Mouse (Mus musculus) embryonic facial prominence, embryonic 12.5 days (tissue): ENCODE measurements around the gene Igfn1. TPM values are rescaled to one million over a fixed set of nuclear protein-coding genes. Genes with fewer than 3 reads are reported as not detected.

Source experiments
- ATAC-seq: fragments of 200-750 bp; cut with Nextera tagmentation; 2 replicates; pipeline ENCODE4 v1.8.0; 2017; ENCODE audit not compliant: insufficient number of reproducible peaks, insufficient read depth, low FRiP score, low TSS enrichment
- H3K27ac ChIP-seq: fragments of 300-500 bp; sonication (generic); 2 replicates; pipeline ENCODE4 v1.5.1; 2016; ENCODE audit warnings: mild to moderate bottlenecking
- H3K27me3 ChIP-seq: fragments of 300-500 bp; sonication (generic); 2 replicates; pipeline ENCODE4 v1.6.1; 2016; ENCODE audit warnings: mild to moderate bottlenecking, moderate library complexity
- H3K36me3 ChIP-seq: fragments of 300-500 bp; sonication (generic); 2 replicates; pipeline ENCODE4 v1.6.1; 2016; ENCODE audit warnings: mild to moderate bottlenecking
- H3K4me1 ChIP-seq: fragments of 300-500 bp; sonication (generic); 2 replicates; pipeline ENCODE4 v1.6.1; 2016
- H3K4me2 ChIP-seq: fragments of 300-500 bp; sonication (generic); replicated peaks from 2 replicates; pipeline ENCODE4 v1.6.1; 2016; ENCODE audit warnings: mild to moderate bottlenecking, moderate library complexity
- H3K4me3 ChIP-seq: fragments of 300-500 bp; sonication (generic); 2 replicates; pipeline ENCODE4 v1.5.1; 2016; ENCODE audit warnings: mild to moderate bottlenecking
- H3K9ac ChIP-seq: fragments of 300-500 bp; sonication (generic); 2 replicates; pipeline ENCODE4 v1.6.1; 2016; ENCODE audit warnings: mild to moderate bottlenecking, moderate library complexity
- H3K9me3 ChIP-seq: fragments of 300-500 bp; sonication (generic); 2 replicates; pipeline ENCODE4 v1.6.1; 2016; ENCODE audit warnings: mild to moderate bottlenecking, moderate library complexity
- WGBS: fragments of 180-500 bp; shearing (Covaris S2); methylation state at CpG from one replicate; pipeline ENCODE4 v1.1.7; 2016; 5-methylcytosine and 5-hydroxymethylcytosine counted together
- polyA plus RNA-seq: library from polyadenylated mRNA; unstranded; fragments of >200 nt; fragmentation: Nextera tagmentation; extraction: Ambion mirVana; gene quantifications from 2 replicates; pipeline ENCODE4 v1.2.1, GENCODE M21; 2016

Igfn1 gene
- polyA plus RNA-seq, 1 experiment from 2014 or later = 0.09 TPM

DNA sequence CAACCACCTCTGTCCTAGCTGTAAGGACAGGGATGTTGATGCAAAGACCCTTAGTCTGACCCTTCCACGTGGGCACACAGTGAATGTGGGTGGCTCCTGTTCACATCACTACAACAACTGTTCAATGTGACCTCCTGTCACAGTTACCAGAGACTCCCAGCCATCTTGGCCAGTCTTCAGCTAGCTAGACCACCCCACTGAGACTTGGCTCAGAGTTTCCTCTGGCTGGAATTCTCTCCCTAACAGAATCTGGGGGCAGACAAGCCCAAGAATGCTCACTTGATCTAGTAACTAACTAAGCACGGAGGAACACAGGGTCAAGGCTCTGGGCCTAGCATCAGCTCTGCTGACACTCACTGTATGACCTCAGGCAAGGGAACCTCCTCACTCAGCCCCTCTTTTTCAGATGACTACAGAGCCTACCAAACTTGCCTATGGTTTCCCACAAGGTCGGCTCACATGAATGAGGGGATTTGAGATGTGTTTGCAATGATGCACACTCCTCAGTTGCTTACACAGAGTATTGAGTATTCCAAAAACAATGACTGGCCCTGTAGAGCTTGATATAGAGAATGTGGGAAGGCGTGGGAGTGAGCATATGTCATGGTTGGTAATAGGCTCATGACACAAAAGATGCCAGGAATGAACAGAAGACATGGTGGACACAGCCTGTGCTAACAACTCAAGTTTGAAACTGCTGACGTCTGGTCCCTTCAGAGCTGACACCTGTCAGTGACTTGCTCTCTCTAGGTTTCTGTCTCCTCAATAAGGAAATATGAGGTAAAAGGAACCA, 32.8 kb upstream of the Igfn1 start:
- no peak for ATAC-seq
- Histone ChIP-seq H3K4me3 (no peak overlapping the region), H3K9me3 (no peaks in the 10 kb centered on the region), H3K4me1 (peaks cover 15% of the 10 kb centered on the region), H3K4me2 (no peak overlapping the region), H3K27ac (no peak overlapping the region), H3K36me3 (peaks cover 17% of the 10 kb centered on the region), H3K27me3 (0 out of 2 replicates have a peak, but pooled peaks cover 3% of the 10 kb centered on the region), H3K9ac (no peak overlapping the region)
- WGBS = 78% methylated on average over 5 of the region's 5 CpGs

DNA sequence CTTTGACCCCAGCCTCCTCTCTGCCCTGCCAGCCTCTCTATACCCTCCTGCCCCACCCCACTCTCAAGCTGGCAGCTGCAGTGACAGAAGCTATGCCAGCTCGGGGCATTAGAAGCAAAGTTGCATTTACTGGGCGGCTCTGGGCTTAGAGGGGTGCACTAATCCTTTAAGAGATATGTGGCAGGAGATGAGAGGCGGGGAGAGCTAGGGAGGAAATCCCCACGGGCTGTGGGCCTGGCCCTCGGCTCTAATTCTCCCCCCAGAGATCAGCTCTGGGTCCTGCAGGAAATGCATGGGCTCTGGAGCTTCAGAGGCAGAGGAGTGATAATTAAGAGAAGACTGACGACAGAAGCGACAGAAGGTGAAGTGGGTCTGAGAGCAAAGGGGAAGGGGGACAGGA, 26.8 kb upstream of the Igfn1 start:
- Histone ChIP-seq H3K4me1 (peaks cover 7% of the 10 kb centered on the region; the same call in 1 of the 2 replicates), H3K27ac (no peak overlapping the region), H3K27me3 (no peaks in the 10 kb centered on the region), H3K4me2 (no peak overlapping the region), H3K9me3 (no peaks in the 10 kb centered on the region), H3K9ac (no peak overlapping the region), H3K36me3 (peaks cover 73% of the 10 kb centered on the region), H3K4me3 (no peak overlapping the region)
- no peak for ATAC-seq
- 69% methylated on average over 7 of the region's 7 CpGs for WGBS

GRCm38 (mm10) chr1:136031697-136032096, 25.6 kb upstream of the Igfn1 start:
- Histone ChIP-seq H3K4me1 (peaks cover 7% of the 10 kb centered on the region; the same call in 1 of the 2 replicates), H3K4me2 (no peak overlapping the region), H3K9ac (no peak overlapping the region), H3K36me3 (peaks cover 85% of the 10 kb centered on the region), H3K27me3 (no peaks in the 10 kb centered on the region), H3K4me3 (no peak overlapping the region), H3K27ac (no peak overlapping the region), H3K9me3 (no peaks in the 10 kb centered on the region)
- WGBS = 76% methylated on average over 7 of the region's 8 CpGs
- ATAC-seq = no peak

- Histone ChIP-seq H3K27ac (no peak overlapping the region), H3K4me3 (no peak overlapping the region), H3K36me3 (peaks cover 95% of the 10 kb centered on the region), H3K9ac (no peak overlapping the region), H3K4me2 (no peak overlapping the region), H3K4me1 (peaks cover 7% of the 10 kb centered on the region; the same call in 1 of the 2 replicates), H3K9me3 (no peaks in the 10 kb centered on the region), H3K27me3 (no peaks in the 10 kb centered on the region)
- ATAC-seq = no peak
- 52% methylated on average over 7 of the region's 7 CpGs for WGBS
Measured at GRCm38 (mm10) chr1:136030201-136030600, 24.1 kb upstream of the Igfn1 start.

- H3K4me2 ChIP-seq = peak overlapping the region; percentile 75
- H3K27me3 ChIP-seq = no peaks in the 10 kb centered on the region
- peak overlapping the region; percentile 89 for H3K27ac ChIP-seq
- H3K36me3 ChIP-seq = peaks cover 37% of the 10 kb centered on the region
- WGBS = 3% methylated on average over 24 of the region's 24 CpGs
- peak overlapping the region; percentile 76 for H3K4me3 ChIP-seq
- peak; percentile 19; the same call in 1 of the 2 replicates for ATAC-seq
- peaks cover 14% of the 10 kb centered on the region for H3K4me1 ChIP-seq
- no peaks in the 10 kb centered on the region for H3K9me3 ChIP-seq
- peak overlapping the region; percentile 85 for H3K9ac ChIP-seq
Measured at GRCm38 (mm10) chr1:136018390-136019189, 12.4 kb upstream of the Igfn1 start.

GRCm38 (mm10) chr1:136017907-136018313, 11.8 kb upstream of the Igfn1 start:
- no peaks in the 10 kb centered on the region for H3K9me3 ChIP-seq
- H3K9ac ChIP-seq = peak overlapping the region; percentile 85
- H3K27me3 ChIP-seq = no peaks in the 10 kb centered on the region
- under 1% methylated on average over 22 of the region's 22 CpGs for whole genome bisulfite sequencing
- H3K4me1 ChIP-seq = peaks cover 14% of the 10 kb centered on the region
- peaks cover 31% of the 10 kb centered on the region for H3K36me3 ChIP-seq
- peak overlapping the region; percentile 76 for H3K4me3 ChIP-seq
- peak overlapping the region; percentile 89 for H3K27ac ChIP-seq
- peak overlapping the region; percentile 75 for H3K4me2 ChIP-seq
- peak; percentile 98 for ATAC-seq

GRCm38 (mm10) chr1:136017307-136017706, 11.2 kb upstream of the Igfn1 start:
- no peak overlapping the region for H3K4me3 ChIP-seq
- no peaks in the 10 kb centered on the region for H3K9me3 ChIP-seq
- H3K9ac ChIP-seq = no peak overlapping the region
- no peak overlapping the region; the same call in 1 of the 2 replicates for H3K4me2 ChIP-seq
- H3K36me3 ChIP-seq = peaks cover 25% of the 10 kb centered on the region
- ATAC-seq = peak; percentile 53; the same call in 1 of the 2 replicates
- H3K27ac ChIP-seq = peak overlapping the region; percentile 61; the same call in 1 of the 2 replicates
- peaks cover 14% of the 10 kb centered on the region for H3K4me1 ChIP-seq
- no peaks in the 10 kb centered on the region for H3K27me3 ChIP-seq
- WGBS = 39% methylated on average over 2 of the region's 2 CpGs

GRCm38 (mm10) chr1:136014796-136015502, 8.8 kb upstream of the Igfn1 start:
- H3K36me3 ChIP-seq = peaks cover 4% of the 10 kb centered on the region; the same call in 1 of the 2 replicates
- no peak overlapping the region for H3K27ac ChIP-seq
- H3K9ac ChIP-seq = no peak overlapping the region
- WGBS = 89% methylated on average over 2 of the region's 2 CpGs
- H3K4me1 ChIP-seq = peaks cover 14% of the 10 kb centered on the region
- no peaks in the 10 kb centered on the region for H3K27me3 ChIP-seq
- ATAC-seq = no peak
- H3K9me3 ChIP-seq = no peaks in the 10 kb centered on the region
- no peak overlapping the region for H3K4me2 ChIP-seq
- no peak overlapping the region for H3K4me3 ChIP-seq

- Histone ChIP-seq H3K27ac (no peak overlapping the region), H3K9me3 (no peaks in the 10 kb centered on the region), H3K4me2 (no peak overlapping the region), H3K9ac (no peak overlapping the region), H3K36me3 (no peaks in the 10 kb centered on the region), H3K27me3 (no peaks in the 10 kb centered on the region), H3K4me3 (no peak overlapping the region), H3K4me1 (peaks cover 4% of the 10 kb centered on the region)
- WGBS = 81% methylated on average over 4 of the region's 4 CpGs
- no peak for ATAC-seq
Measured at GRCm38 (mm10) chr1:136013513-136013912, 7.4 kb upstream of the Igfn1 start.

DNA sequence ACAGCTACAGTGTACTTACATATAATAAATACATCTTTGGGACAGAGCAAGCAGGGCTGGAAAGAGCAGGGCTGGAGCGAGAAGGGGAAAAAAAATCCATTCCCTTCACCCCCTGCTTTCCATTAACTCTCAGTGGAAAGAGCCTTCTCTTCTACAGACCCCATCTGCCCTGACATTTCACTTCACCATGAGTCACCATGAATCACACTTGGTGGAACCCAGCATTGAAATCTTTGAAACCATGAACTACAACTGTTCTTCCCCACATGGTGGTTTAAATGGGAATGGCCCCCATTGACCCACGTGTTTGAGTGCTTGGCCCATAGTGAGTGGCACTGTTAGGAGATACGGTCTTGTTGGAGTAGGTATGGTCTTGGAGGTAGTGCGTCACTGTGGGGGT, 4.1 kb upstream of the Igfn1 start:
- H3K9me3 ChIP-seq = no peaks in the 10 kb centered on the region
- H3K9ac ChIP-seq = no peak overlapping the region
- H3K4me1 ChIP-seq = 0 out of 2 replicates have a peak, but pooled peaks cover 7% of the 10 kb centered on the region
- no peak overlapping the region for H3K4me3 ChIP-seq
- ATAC-seq = no peak
- peaks cover 20% of the 10 kb centered on the region for H3K27me3 ChIP-seq
- 85% methylated on average over 4 of the region's 4 CpGs for WGBS
- H3K27ac ChIP-seq = no peak overlapping the region
- H3K36me3 ChIP-seq = no peaks in the 10 kb centered on the region
- H3K4me2 ChIP-seq = no peak overlapping the region

GRCm38 (mm10) chr1:136008159-136008533, 2.0 kb upstream of the Igfn1 start:
- no peaks in the 10 kb centered on the region for H3K9me3 ChIP-seq
- peaks cover 20% of the 10 kb centered on the region for H3K27me3 ChIP-seq
- H3K4me3 ChIP-seq = peak overlapping the region; percentile 40
- no peak for ATAC-seq
- 22% methylated on average over 8 of the region's 8 CpGs for WGBS
- H3K27ac ChIP-seq = no peak overlapping the region
- no peak overlapping the region for H3K9ac ChIP-seq
- H3K4me1 ChIP-seq = 0 out of 2 replicates have a peak, but pooled peaks cover 7% of the 10 kb centered on the region
- peak overlapping the region; percentile 73 for H3K4me2 ChIP-seq
- H3K36me3 ChIP-seq = no peaks in the 10 kb centered on the region
